Mouse (Mus musculus): ENCODE data around the gene Porcn. TPM values are rescaled to one million over a fixed set of nuclear protein-coding genes. Genes with fewer than 3 reads are reported as not detected.

Porcn gene
- polyA plus RNA-seq, 1 experiment from 2014 or later: 22.3 TPM

- H3K27me3 ChIP-seq (replicated peaks; ENCODE audit: insufficient read depth, low read length): no peaks in the 10 kb centered on the region
- H3K4me1 ChIP-seq (ENCODE audit: insufficient read depth, low read depth, low read length): no peaks in the 10 kb centered on the region
- no peak overlapping the region for H3K9ac ChIP-seq (replicated peaks; ENCODE audit: low read depth)
- no peak overlapping the region for H3K4me3 ChIP-seq (ENCODE audit: low read depth, low read length)
- H3K36me3 ChIP-seq (ENCODE audit: insufficient read depth, low read length): no peaks in the 10 kb centered on the region
- H3K4me2 ChIP-seq (replicated peaks; ENCODE audit: low read depth, low read length): no peak overlapping the region
- WGBS: 76% methylated on average over 5 of the region's 5 CpGs
- TF ChIP-seq CTCF (IDR thresholded peaks at IDR 0.05) (no peak), EP300 (IDR thresholded peaks at IDR 0.05) (no peak)
- no peak overlapping the region for H3K27ac ChIP-seq (ENCODE audit: low read length)
- ATAC-seq: no peak
- no peaks in the 10 kb centered on the region for H3K9me3 ChIP-seq (ENCODE audit: low read length)
- DNase-seq (ENCODE audit: low spot score): no peak
Observed at GRCm38 (mm10) chrX:8179646-8180045, 26.7 kb downstream of the Porcn start.

GRCm38 (mm10) chrX:8178871-8179270, 27.5 kb downstream of the Porcn start:
- no peak overlapping the region for H3K4me2 ChIP-seq (replicated peaks; ENCODE audit: low read depth, low read length)
- no peak overlapping the region for H3K4me3 ChIP-seq (ENCODE audit: low read depth, low read length)
- no peak overlapping the region for H3K27ac ChIP-seq (ENCODE audit: low read length)
- H3K9me3 ChIP-seq (ENCODE audit: low read length): no peaks in the 10 kb centered on the region
- 81% methylated on average over 2 of the region's 2 CpGs for WGBS
- no peaks in the 10 kb centered on the region for H3K4me1 ChIP-seq (ENCODE audit: insufficient read depth, low read depth, low read length)
- DNase-seq (ENCODE audit: low spot score): no peak
- no peaks in the 10 kb centered on the region for H3K27me3 ChIP-seq (replicated peaks; ENCODE audit: insufficient read depth, low read length)
- ATAC-seq: no peak
- no peaks in the 10 kb centered on the region for H3K36me3 ChIP-seq (ENCODE audit: insufficient read depth, low read length)
- TF ChIP-seq EP300 (IDR thresholded peaks at IDR 0.05): no peak
- TF ChIP-seq CTCF (IDR thresholded peaks at IDR 0.05): no peak
- no peak overlapping the region for H3K9ac ChIP-seq (replicated peaks; ENCODE audit: low read depth)

GRCm38 (mm10) chrX:8175504-8176385, 30.6 kb downstream of the Porcn start, which contains the start of gene Tbc1d25:
Gene Tbc1d25, minus strand, starts transcription at chrX:8176181.
- peak within 1 kb of the TSS; percentile 56 for H3K4me2 ChIP-seq (replicated peaks; ENCODE audit: low read depth, low read length)
- H3K9ac ChIP-seq (replicated peaks; ENCODE audit: low read depth): peak within 1 kb of the TSS; percentile 54
- H3K27ac ChIP-seq (ENCODE audit: low read length): peak within 1 kb of the TSS; percentile 43; the same call in 1 of the 2 replicates
- no peaks in the 10 kb centered on the region for H3K27me3 ChIP-seq (replicated peaks; ENCODE audit: insufficient read depth, low read length)
- TF ChIP-seq CTCF (IDR thresholded peaks at IDR 0.05): peak; percentile 56
- TF ChIP-seq EP300 (IDR thresholded peaks at IDR 0.05): no peak
- peak within 1 kb of the TSS; percentile 59 for H3K4me3 ChIP-seq (ENCODE audit: low read depth, low read length)
- no peaks in the 10 kb centered on the region for H3K4me1 ChIP-seq (ENCODE audit: insufficient read depth, low read depth, low read length)
- WGBS: 16% methylated on average over 32 of the region's 56 CpGs
- H3K36me3 ChIP-seq (ENCODE audit: insufficient read depth, low read length): no peaks in the 10 kb centered on the region
- DNase-seq (ENCODE audit: low spot score): peak; percentile 92
- H3K9me3 ChIP-seq (ENCODE audit: low read length): no peaks in the 10 kb centered on the region
- peak; percentile 97 for ATAC-seq

DNA sequence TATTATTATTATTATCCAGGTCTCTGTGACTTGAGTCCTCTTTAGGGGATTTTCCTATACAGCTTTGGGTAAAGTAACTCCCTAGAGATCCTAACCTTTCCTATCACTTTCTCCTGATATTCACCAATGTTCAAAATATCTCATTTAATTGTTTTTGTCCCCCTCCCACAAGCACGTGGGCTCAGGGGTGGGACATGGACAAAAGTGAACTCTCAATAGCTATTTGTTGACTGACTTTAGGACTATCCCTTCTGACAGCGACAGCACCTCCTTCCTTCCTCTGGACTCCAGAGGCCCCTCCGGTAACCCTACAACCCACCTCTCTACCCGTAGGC, 31.2 kb downstream of the Porcn start:
- ATAC-seq (no peak), DNase-seq (ENCODE audit: low spot score) (no peak)
- H3K27me3 ChIP-seq (replicated peaks; ENCODE audit: insufficient read depth, low read length): no peaks in the 10 kb centered on the region
- no peak overlapping the region for H3K27ac ChIP-seq (ENCODE audit: low read length)
- H3K9ac ChIP-seq (replicated peaks; ENCODE audit: low read depth): peak overlapping the region; percentile 54
- no peaks in the 10 kb centered on the region for H3K4me1 ChIP-seq (ENCODE audit: insufficient read depth, low read depth, low read length)
- H3K4me3 ChIP-seq (ENCODE audit: low read depth, low read length): peak overlapping the region; percentile 59
- H3K36me3 ChIP-seq (ENCODE audit: insufficient read depth, low read length): no peaks in the 10 kb centered on the region
- WGBS: 16% methylated on average over 3 of the region's 4 CpGs
- no peaks in the 10 kb centered on the region for H3K9me3 ChIP-seq (ENCODE audit: low read length)
- TF ChIP-seq CTCF (IDR thresholded peaks at IDR 0.05) (no peak), EP300 (IDR thresholded peaks at IDR 0.05) (no peak)
- peak overlapping the region; percentile 56 for H3K4me2 ChIP-seq (replicated peaks; ENCODE audit: low read depth, low read length)

GRCm38 (mm10) chrX:8167716-8168647, 38.3 kb downstream of the Porcn start:
- DNase-seq (ENCODE audit: low spot score) (no peak), ATAC-seq (no peak)
- Histone ChIP-seq H3K9ac (replicated peaks; ENCODE audit: low read depth) (no peak overlapping the region), H3K36me3 (ENCODE audit: insufficient read depth, low read length) (no peaks in the 10 kb centered on the region), H3K27me3 (replicated peaks; ENCODE audit: insufficient read depth, low read length) (no peaks in the 10 kb centered on the region), H3K9me3 (ENCODE audit: low read length) (no peaks in the 10 kb centered on the region), H3K4me3 (ENCODE audit: low read depth, low read length) (no peak overlapping the region), H3K4me2 (replicated peaks; ENCODE audit: low read depth, low read length) (no peak overlapping the region), H3K4me1 (ENCODE audit: insufficient read depth, low read depth, low read length) (no peaks in the 10 kb centered on the region), H3K27ac (ENCODE audit: low read length) (no peak overlapping the region)
- TF ChIP-seq EP300 (IDR thresholded peaks at IDR 0.05): no peak
- no peak for TF ChIP-seq CTCF (IDR thresholded peaks at IDR 0.05)
- 88% methylated on average over 9 of the region's 10 CpGs for WGBS

GRCm38 (mm10) chrX:8164471-8164870, 41.9 kb downstream of the Porcn start:
- no peak for TF ChIP-seq CTCF (IDR thresholded peaks at IDR 0.05)
- no peak for TF ChIP-seq EP300 (IDR thresholded peaks at IDR 0.05)

More at GRCm38 (mm10) chrX:8164471-8164870, 41.9 kb downstream of the Porcn start:
- H3K4me2 ChIP-seq (replicated peaks; ENCODE audit: low read depth, low read length): no peak overlapping the region
- H3K4me3 ChIP-seq (ENCODE audit: low read depth, low read length): no peak overlapping the region
- H3K9ac ChIP-seq (replicated peaks; ENCODE audit: low read depth): no peak overlapping the region
- no peaks in the 10 kb centered on the region for H3K4me1 ChIP-seq (ENCODE audit: insufficient read depth, low read depth, low read length)
- DNase-seq (ENCODE audit: low spot score) (no peak), ATAC-seq (no peak)
- H3K27me3 ChIP-seq (replicated peaks; ENCODE audit: insufficient read depth, low read length): no peaks in the 10 kb centered on the region
- no peak overlapping the region for H3K27ac ChIP-seq (ENCODE audit: low read length)
- 88% methylated on average over 4 of the region's 4 CpGs for WGBS
- no peaks in the 10 kb centered on the region for H3K9me3 ChIP-seq (ENCODE audit: low read length)
- no peaks in the 10 kb centered on the region for H3K36me3 ChIP-seq (ENCODE audit: insufficient read depth, low read length)

Measured in lung, postnatal 0 days (tissue).